Mouse (Mus musculus): ENCODE data around the gene Rpusd4. TPM values are rescaled to one million over a fixed set of nuclear protein-coding genes. Genes with fewer than 3 reads are reported as not detected.

The Rpusd4 gene
- total RNA-seq, 1 experiment from 2014 or later, result 19.1 TPM

GRCm38 (mm10) chr9:35283415-35284069, 15.9 kb downstream of the Rpusd4 start:
- ATAC-seq (replicated peaks; ENCODE audit: low read depth, poor library complexity, severe bottlenecking), result no peak

GRCm38 (mm10) chr9:35284351-35284750, 16.7 kb downstream of the Rpusd4 start:
- ATAC-seq (replicated peaks; ENCODE audit: low read depth, poor library complexity, severe bottlenecking), result no peak

GRCm38 (mm10) chr9:35286351-35286750, 18.7 kb downstream of the Rpusd4 start:
- ATAC-seq (replicated peaks; ENCODE audit: low read depth, poor library complexity, severe bottlenecking), result no peak

- no peak for ATAC-seq (replicated peaks; ENCODE audit: low read depth, poor library complexity, severe bottlenecking)
These were observed 22.3 kb downstream of the Rpusd4 start for GRCm38 (mm10) chr9:35289992-35290391.

GRCm38 (mm10) chr9:35290417-35290816, 22.8 kb downstream of the Rpusd4 start:
- no peak for ATAC-seq (replicated peaks; ENCODE audit: low read depth, poor library complexity, severe bottlenecking)

GRCm38 (mm10) chr9:35290916-35291315, 23.3 kb downstream of the Rpusd4 start:
- ATAC-seq (replicated peaks; ENCODE audit: low read depth, poor library complexity, severe bottlenecking), result no peak

- ATAC-seq (replicated peaks; ENCODE audit: low read depth, poor library complexity, severe bottlenecking), result no peak
These were observed 25.8 kb downstream of the Rpusd4 start for GRCm38 (mm10) chr9:35293465-35293864.

GRCm38 (mm10) chr9:35297791-35298190, 30.1 kb downstream of the Rpusd4 start:
- ATAC-seq (replicated peaks; ENCODE audit: low read depth, poor library complexity, severe bottlenecking), result no peak

- ATAC-seq (replicated peaks; ENCODE audit: low read depth, poor library complexity, severe bottlenecking), result no peak
These were observed 34.5 kb downstream of the Rpusd4 start for GRCm38 (mm10) chr9:35302172-35302571.

GRCm38 (mm10) chr9:35307461-35307860, 39.8 kb downstream of the Rpusd4 start:
- ATAC-seq (replicated peaks; ENCODE audit: low read depth, poor library complexity, severe bottlenecking), result no peak

GRCm38 (mm10) chr9:35310377-35310776, 42.7 kb downstream of the Rpusd4 start:
- no peak for ATAC-seq (replicated peaks; ENCODE audit: low read depth, poor library complexity, severe bottlenecking)

GRCm38 (mm10) chr9:35312516-35312915, 44.9 kb downstream of the Rpusd4 start:
- no peak for ATAC-seq (replicated peaks; ENCODE audit: low read depth, poor library complexity, severe bottlenecking)

- no peak for ATAC-seq (replicated peaks; ENCODE audit: low read depth, poor library complexity, severe bottlenecking)
These were observed 45.9 kb downstream of the Rpusd4 start for GRCm38 (mm10) chr9:35313601-35314000.

GRCm38 (mm10) chr9:35314254-35314653, 46.6 kb downstream of the Rpusd4 start:
- ATAC-seq (replicated peaks; ENCODE audit: low read depth, poor library complexity, severe bottlenecking), result no peak

- ATAC-seq (replicated peaks; ENCODE audit: low read depth, poor library complexity, severe bottlenecking), result no peak
These were observed 49.1 kb downstream of the Rpusd4 start for GRCm38 (mm10) chr9:35316771-35317211.

- ATAC-seq (replicated peaks; ENCODE audit: low read depth, poor library complexity, severe bottlenecking), result no peak
These were observed 49.7 kb downstream of the Rpusd4 start for GRCm38 (mm10) chr9:35317233-35317980.

GRCm38 (mm10) chr9:35318537-35319172, 51.0 kb downstream of the Rpusd4 start:
- no peak for ATAC-seq (replicated peaks; ENCODE audit: low read depth, poor library complexity, severe bottlenecking)

GRCm38 (mm10) chr9:35320288-35320687, 52.6 kb downstream of the Rpusd4 start:
- no peak for ATAC-seq (replicated peaks; ENCODE audit: low read depth, poor library complexity, severe bottlenecking)

- no peak for ATAC-seq (replicated peaks; ENCODE audit: low read depth, poor library complexity, severe bottlenecking)
These were observed 56.3 kb downstream of the Rpusd4 start for GRCm38 (mm10) chr9:35323974-35324373.

GRCm38 (mm10) chr9:35324571-35324970, 56.9 kb downstream of the Rpusd4 start:
- no peak for ATAC-seq (replicated peaks; ENCODE audit: low read depth, poor library complexity, severe bottlenecking)

GRCm38 (mm10) chr9:35326644-35327263, 59.1 kb downstream of the Rpusd4 start:
- ATAC-seq (replicated peaks; ENCODE audit: low read depth, poor library complexity, severe bottlenecking), result no peak
